Comparison of ENCODE assay signal across 15 mouse cellular contexts in the genomic region with DNA sequence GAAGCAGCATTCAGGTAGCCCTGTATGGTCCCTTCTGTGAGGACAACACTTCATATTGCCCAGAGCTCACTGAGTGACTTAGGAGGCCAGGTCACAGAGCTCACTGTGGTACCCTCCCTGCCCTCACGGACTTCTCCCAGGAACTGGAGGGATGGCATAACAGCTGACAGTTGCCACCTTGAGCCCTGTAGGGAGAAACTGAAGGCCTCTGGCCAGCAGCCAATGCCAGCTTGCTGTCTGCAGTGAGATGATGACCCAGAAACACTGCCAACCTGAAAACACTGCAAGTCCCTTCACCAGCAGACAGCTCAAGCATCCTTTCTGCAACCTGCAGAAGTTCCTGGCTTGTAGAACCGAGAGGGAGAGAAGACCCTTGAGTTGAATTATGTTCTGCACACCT. TPM values are rescaled to one million over a fixed set of nuclear protein-coding genes. Genes with fewer than 3 reads are reported as not detected.
DNase-seq lines count a peak whose midpoint lies in the region.
"Had no signal": no experiment of that assay in that cellular context is flagged by ENCODE, and none has a peak within 500 bp of the region (broad histone marks: within the 10 kb centered on the region; RNA-seq: fewer than 3 reads in every experiment).

No protein-coding gene starts in this region.

- intact Hi-C loops in gastrocnemius, postnatal 14 days (cut with DNase I; ENCODE audit: low total_unique reads) = loop anchor here (2.0 to 5.0 kb wide), 2 partner anchors 86 to 119 kb away; no protein-coding TSS in a partner anchor

- DNase-seq in gastrocnemius, postnatal 14 days = peak; percentile 51
- DNase-seq in gastrocnemius, postnatal 4 days (ENCODE audit: low spot score in 2 of 2) = no peak
- peak; percentile 87 to 94 for DNase-seq in adrenal gland, adult (ENCODE audit: inconsistent age in 2 of 2, low spot score in 1 of 2)
- peak; percentile 87 for DNase-seq in adrenal gland, postnatal 14 days
- DNase-seq in cerebellum, adult 9-11 months = peak; percentile 93
- DNase-seq in urinary bladder, postnatal 10 days (ENCODE audit: low spot score) = no peak
- no peak for DNase-seq in lung, postnatal 14 days
- no peak for DNase-seq in testis, postnatal 10 days (ENCODE audit: low spot score)
- DNase-seq: B cell, adult 2 months; heart, adult 2 months; heart, postnatal 10 days; kidney, adult 2 months; layer of hippocampus, postnatal 36 days; liver, embryonic 13.5 days; thymus, postnatal 4 days had no signal

RNA-seq across cellular contexts. Expression of a gene that starts 20.5 kb away (rescaled TPM):
- total RNA-seq in gastrocnemius, postnatal 14 days (2021) = 10 to 100 TPM; 12.3 to 18.4 TPM
- 10 to 100 TPM; 10.8 to 11.2 TPM for total RNA-seq in gastrocnemius, postnatal 4 days (2021)
- total RNA-seq in adrenal gland, postnatal 14 days (2021) = 25.9 and 30.5 TPM in 2 replicates

Comparison
In these comparisons a context has a peak if more than half of its experiments do, and no peak if none do; other contexts are left out.
1. DNase-seq: peak in gastrocnemius, postnatal 14 days (single experiment), adrenal gland, adult (2 of 2), adrenal gland, postnatal 14 days (single experiment) and cerebellum, adult 9-11 months (single experiment); none in gastrocnemius, postnatal 4 days (0 of 2), urinary bladder, postnatal 10 days (single experiment), lung, postnatal 14 days (single experiment) and testis, postnatal 10 days (single experiment).